Mouse (Mus musculus): ENCODE measurements around the gene Lbh.

DNA sequence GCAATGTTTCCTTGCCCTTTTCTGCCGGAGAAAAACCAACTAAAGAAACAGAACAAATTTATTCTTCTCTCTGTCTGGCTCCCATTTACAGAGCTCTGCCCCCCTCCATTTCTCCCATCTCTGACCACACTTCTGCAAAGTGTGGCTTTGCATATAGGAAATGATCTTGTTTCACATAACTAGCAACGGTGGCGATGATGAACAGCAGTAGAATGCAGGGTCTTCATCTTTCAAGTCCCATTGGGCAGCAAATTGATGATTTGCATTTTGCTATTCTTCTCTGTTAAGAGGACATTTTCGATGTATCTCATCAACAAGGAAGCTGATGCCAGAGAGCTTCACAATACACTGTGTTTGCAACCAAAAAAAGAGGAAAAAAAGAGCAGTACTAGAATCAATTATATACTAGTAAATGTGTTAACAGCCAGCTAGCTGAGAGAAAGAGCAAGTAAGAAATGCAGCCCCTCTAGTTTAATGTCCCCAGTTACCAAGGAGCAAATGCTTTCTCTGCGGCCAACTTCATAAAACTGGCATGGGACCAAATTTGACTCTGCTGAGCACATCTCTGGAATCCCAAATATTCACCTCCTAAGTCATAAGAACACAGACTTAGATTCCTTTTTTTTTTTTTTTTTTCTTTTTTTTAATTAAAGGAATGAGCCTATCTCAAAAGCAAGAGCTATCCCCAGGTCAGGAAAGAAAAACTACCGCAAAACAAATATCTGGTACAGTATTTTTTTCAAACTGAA lies 29.2 kb downstream of the Lbh start:
- no peak for TF ChIP-seq CTCF (IDR thresholded peaks at IDR 0.05; ENCODE audit: borderline replicate concordance, extremely low read depth, insufficient read depth, insufficient read length)
- TF ChIP-seq POLR2A (IDR thresholded peaks at IDR 0.05; ENCODE audit: borderline replicate concordance, extremely low read depth, insufficient read depth, insufficient read length, poor library complexity, severe bottlenecking): no peak
